Mouse (Mus musculus) embryo, embryonic 11.5 days (tissue): ENCODE results near the gene Chrna10.
A peak's percentile ranks its signal among the peaks of the same experiment; 100 is the strongest.

Experiments
- DNase-seq: peaks from one replicate; pipeline ENCODE4 v3.0.0-alpha.2; 2012; ENCODE audit warnings: low read depth, low spot score

Gene Chrna10

DNA sequence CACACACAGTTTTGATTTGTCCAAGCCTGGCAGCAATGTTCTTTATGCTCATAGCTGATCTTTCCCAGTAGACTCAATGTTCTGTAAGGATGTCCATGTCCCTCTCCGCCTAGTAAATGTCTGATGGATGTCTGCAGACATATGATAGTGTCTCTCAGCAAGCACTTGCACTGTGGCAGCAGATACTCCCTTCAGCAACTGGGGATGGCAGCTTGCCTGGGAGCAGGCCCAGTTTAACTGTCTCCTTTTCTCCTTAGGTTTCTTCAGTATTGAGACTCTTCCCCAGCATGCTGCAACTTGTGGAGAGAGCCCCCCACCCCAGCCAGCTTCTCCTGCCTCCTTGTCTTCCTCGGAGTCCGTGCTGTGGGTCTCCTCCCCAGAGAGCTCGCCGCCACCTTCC lies 34.8 kb downstream of the Chrna10 start:
- DNase-seq: no peak

DNA sequence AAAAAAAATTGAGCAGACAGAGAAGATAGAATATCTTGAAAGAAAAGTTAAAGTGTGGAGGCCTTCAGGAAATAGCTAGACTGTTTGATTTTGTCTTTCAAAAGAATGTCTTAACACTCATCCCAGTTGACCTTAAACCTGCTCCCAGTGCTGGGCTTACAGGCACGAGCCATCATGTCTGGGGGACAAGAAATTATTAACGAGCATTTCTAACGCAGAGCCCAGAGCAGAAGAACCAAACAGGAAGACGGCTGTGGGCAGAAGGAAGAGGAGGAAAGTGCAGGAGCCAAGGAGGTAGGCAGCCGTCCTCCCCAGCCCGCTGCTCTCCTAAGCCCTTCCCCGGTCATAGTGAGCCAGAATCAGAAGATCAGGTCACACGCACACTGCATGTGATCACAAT lies 36.3 kb downstream of the Chrna10 start:
- no peak for DNase-seq

DNA sequence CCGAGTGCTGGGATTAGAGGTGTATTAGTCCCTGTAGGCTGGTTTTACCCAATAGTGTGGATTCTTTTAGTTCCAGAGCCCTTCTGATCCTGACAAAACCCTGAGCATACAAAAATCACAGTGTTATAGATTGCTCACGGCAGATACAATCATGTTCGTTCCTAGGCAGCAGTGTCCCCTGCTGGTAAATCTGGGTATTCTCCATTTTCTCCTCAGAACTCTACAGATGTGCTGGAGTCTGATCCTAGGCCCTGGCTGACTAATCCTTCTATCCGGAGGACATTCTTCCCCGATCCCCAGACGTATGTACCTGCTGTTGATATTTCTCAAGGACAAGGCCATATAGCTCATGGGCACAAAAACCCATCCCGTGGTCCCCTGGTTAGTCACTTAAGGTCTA lies 38.1 kb downstream of the Chrna10 start:
- DNase-seq: no peak

DNA sequence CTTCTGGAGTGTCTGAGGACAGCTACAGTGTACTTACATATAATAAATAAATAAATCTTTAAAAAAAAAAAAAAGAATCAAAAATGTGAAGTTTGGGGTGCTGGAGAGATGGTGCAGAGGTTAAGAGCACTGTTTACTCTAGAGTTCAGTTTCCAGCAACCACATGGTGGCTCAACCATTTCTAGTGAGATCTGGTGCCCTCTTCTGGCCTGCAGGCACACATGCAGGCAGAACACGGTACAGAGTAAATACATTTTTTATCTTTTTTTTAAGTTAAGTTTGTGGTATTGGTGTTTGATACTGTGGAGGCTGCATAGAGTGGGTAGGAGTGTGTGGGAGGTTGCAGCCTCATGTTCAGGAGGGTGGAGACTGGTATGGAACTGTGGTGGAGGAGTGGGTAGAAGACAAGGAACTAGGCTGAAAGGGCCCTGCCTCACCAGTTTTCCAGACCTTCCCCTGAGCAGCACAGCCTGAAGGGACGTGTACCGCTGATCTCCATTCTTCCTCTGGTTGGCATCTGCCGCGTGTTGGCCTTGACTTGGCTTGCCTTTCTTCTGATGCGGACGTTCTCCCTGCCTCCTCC lies 39.8 kb downstream of the Chrna10 start:
- no peak for DNase-seq

DNA sequence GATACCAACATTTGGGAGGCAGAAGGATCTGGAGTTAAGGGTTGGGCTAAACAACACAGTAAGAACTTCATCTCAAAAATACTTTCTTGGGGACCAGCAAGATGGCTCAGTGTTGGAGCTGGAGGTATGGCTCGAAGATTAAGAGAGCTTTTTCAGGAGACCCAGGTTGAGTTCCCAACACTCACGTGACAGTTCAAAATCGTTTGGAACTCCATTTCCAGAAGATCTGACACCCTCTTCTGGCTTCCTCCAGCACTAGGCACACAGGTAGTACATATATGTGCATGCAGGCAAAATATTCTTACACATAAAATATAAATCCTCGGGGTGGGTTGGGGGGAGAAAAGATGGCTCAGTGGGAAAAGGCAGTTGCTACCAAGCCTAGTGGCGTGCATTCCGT lies 50.3 kb downstream of the Chrna10 start:
- no peak for DNase-seq

DNA sequence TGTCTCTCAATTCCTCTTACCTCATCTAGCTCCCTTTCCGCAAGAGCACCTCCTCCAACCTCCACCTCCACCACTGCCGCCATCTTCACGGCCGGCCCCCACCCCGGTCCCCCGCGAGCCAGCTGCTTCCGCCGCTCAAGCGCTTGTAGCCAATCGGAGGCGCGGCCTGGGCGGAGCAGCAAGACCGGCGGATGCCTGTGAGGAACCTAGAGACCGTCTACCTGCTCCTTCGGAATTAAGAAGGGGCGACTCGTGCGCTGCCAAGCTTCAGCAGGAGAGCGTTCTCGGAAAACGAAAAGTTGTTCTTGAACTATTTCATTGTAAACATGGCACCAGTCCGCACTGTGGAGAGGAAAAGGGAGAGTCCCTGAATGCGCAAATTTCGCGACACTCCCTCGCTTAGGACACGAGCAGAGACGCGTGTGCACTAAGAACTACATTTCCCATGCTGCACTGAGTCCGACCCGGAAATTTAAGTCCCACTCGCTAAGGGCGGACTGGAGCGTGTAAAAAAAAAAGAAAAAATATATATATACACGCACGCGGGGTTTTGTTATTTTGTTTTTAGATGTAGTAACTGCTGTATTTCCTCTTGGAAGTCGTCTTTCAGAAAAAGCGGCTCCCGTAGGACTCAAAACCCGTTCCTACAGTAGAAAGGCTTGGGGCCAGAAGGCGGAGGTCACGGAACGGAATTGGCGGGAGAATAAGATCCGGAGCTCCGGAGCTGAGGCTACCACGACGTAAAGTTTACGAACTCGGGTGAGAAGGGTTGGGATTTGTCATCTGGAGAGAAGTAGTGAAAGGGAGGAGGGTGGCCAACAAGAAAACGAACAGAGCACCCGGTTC lies 51.4 kb downstream of the Chrna10 start, which contains the start of the genes Rnf121, Xndc1 and Xntrpc:
Rnf121 (minus strand) TSS at position 424 of the 846 bp plus-strand sequence.
Xndc1 (plus strand) TSS at position 466 of the 846 bp plus-strand sequence.
Xntrpc (plus strand) TSS at position 668 of the 846 bp plus-strand sequence.
- DNase-seq: peak; percentile 81

DNA sequence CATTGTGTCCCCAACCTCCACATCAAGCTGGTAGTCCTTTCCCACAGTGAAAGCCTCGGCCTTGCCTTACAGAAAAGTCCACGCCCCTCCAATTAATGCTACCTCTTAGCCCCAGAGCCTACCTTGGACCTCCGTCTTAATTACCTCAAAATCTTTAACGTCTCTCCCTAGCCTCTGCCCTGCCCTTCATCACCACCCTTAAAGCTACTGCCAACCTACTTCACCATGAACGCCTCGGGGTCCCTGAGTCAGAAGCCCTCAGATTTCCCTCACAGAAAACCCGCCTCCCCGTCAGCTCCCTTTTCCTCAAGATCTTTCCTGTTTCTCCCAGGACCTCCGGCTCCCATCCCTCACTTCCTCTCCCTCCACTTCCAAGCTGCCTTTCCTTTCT lies 52.0 kb downstream of the Chrna10 start:
- no peak for DNase-seq

DNA sequence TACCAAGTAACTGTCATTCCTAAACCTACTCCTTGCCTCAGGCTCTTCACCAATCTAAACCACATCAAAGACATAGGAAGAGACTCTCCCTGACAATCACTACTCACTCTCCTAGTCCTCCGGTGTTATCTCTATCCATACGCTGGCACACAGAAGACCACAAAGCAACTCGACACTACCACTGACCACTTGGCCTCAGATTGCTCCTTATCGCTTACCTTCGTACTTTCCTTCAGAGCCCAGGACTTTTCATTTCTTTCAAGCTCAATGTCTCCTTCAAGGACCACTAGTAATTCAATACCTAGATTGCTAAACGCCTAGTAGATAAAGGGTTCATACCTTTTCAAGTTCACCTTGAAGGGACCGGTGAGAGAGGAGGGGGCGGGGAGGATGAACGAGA lies 52.7 kb downstream of the Chrna10 start:
- no peak for DNase-seq

DNA sequence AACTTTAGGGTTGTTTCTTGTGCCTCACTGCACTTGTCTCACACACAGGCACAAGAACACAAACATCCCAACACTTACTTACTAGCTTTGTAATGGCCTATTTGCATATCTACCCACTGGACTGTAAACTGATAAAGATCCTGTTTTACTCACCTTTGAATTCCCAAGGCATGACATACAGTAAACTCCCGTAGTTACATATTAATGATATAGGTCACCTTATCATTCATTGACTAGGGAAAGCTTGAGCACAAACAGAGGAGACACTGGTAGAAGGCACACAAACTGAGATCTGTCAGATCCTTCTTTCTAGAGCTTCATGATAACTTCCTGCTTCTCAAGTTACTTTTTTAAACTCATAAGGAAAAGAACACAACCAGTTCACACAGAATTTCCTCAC lies 54.4 kb downstream of the Chrna10 start:
- no peak for DNase-seq

DNA sequence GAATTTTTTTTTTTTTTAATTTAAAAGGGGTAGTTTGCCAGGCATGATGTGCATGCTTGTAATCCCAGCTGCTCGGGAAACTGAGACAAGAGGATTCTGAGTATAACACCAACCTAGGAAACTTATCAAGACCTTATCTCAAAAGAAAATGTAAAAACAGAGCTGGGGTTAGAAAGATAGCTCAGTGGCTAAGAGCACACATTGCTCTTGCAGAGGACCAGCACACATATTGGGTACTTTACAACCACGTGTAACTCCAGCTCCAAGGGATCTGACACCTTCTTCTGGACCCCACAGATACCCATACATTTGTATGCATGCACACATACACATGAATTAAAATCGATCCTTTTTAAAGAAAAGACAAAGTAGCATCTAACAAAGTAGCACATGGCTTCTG lies 55.3 kb downstream of the Chrna10 start:
- no peak for DNase-seq
